In genomic region chr14:12199956-12200950, GRCm38 (mm10) we compare ENCODE assay signal across 12 mouse cellular contexts.
DNase-seq lines count a peak whose midpoint lies in the region; ATAC-seq and TF ChIP-seq lines count a peak whose summit lies in the region.
"Had no signal": no experiment of that assay in that cellular context is flagged by ENCODE, and none has a peak within 500 bp of the region (broad histone marks: within the 10 kb centered on the region; RNA-seq: fewer than 3 reads in every experiment).

No protein-coding gene starts in this region.

- H3K9ac ChIP-seq in hindbrain, embryonic 12.5 days, result no peak overlapping the region
- H3K9ac ChIP-seq: limb, embryonic 15.5 days had no signal

- 64% methylated on average over 13 of the region's 13 CpGs for WGBS in hindbrain, embryonic 12.5 days

- in situ Hi-C loops in Patski (cut with MboI; ENCODE audit: low pct_unique_long_range_greater_than_20kb), result loop anchor here (10.0 kb wide), 1 partner anchor 335 kb away; no protein-coding TSS in a partner anchor

- H3K27ac ChIP-seq in hindbrain, embryonic 12.5 days, result peak overlapping the region; percentile 83
- H3K27ac ChIP-seq: limb, embryonic 15.5 days had no signal

- CTCF ChIA-PET in Patski (lab: Charles Lee), result interaction anchor here (0.7 to 1.2 kb wide), 3 partner anchors 8 to 43 kb away, joined by 3 to 5 read pairs (median 5); no protein-coding TSS in a partner anchor

- no peak overlapping the region for H3K4me2 ChIP-seq in hindbrain, embryonic 12.5 days (replicated peaks)
- H3K4me2 ChIP-seq: limb, embryonic 15.5 days had no signal

- H3K9me3 ChIP-seq in hindbrain, embryonic 12.5 days (replicated peaks), result no peaks in the 10 kb centered on the region
- H3K9me3 ChIP-seq: limb, embryonic 15.5 days; megakaryocyte, embryonic 14.5 days had no signal

- POLR2A ChIA-PET in Patski (lab: Charles Lee), result interaction anchor here (0.6 kb wide), 1 partner anchor 29 kb away, joined by 6 read pairs; no protein-coding TSS in a partner anchor

- DNase-seq in Patski (ENCODE audit: low read depth, low spot score) (no peak), MN1 (ENCODE audit: low spot score) (no peak)
- peak; percentile 14 to 27 for DNase-seq in cerebellum, adult 18-20 months
- peak; percentile 29 to 52 for DNase-seq in kidney, postnatal 25 days
- DNase-seq in ovary, postnatal 10 days (ENCODE audit: low spot score), result no peak
- DNase-seq: adrenal gland, postnatal 14 days; thymus, adult 18-20 months had no signal

- TF ChIP-seq CTCF in Patski (IDR thresholded peaks at IDR 0.05), result no peak

- no peak overlapping the region for H3K4me3 ChIP-seq in hindbrain, embryonic 12.5 days
- H3K4me3 ChIP-seq: limb, embryonic 15.5 days; megakaryocyte, embryonic 14.5 days had no signal

- no peaks in the 10 kb centered on the region for H3K36me3 ChIP-seq in hindbrain, embryonic 12.5 days
- H3K36me3 ChIP-seq: limb, embryonic 15.5 days had no signal

- no peaks in the 10 kb centered on the region for H3K27me3 ChIP-seq in Patski
- H3K27me3 ChIP-seq in hindbrain, embryonic 12.5 days, result no peaks in the 10 kb centered on the region
- H3K27me3 ChIP-seq: limb, embryonic 15.5 days; megakaryocyte, embryonic 14.5 days had no signal

- H3K4me1 ChIP-seq in hindbrain, embryonic 12.5 days, result peaks cover 22% of the 10 kb centered on the region
- H3K4me1 ChIP-seq: limb, embryonic 15.5 days; megakaryocyte, embryonic 14.5 days had no signal

- peak; percentile 14 for ATAC-seq in Patski
- peak; percentile 77 for ATAC-seq in hindbrain, embryonic 12.5 days (ENCODE audit: low FRiP score)
- ATAC-seq in megakaryocyte progenitor cell, adult 5-6 weeks (replicated peaks; ENCODE audit: poor library complexity), result no peak
- ATAC-seq: intestine, embryonic 16.5 days had no signal

Comparison
In these comparisons a context has a peak if more than half of its experiments do, and no peak if none do; other contexts are left out.
1. DNase-seq: peak in cerebellum, adult 18-20 months (2 of 2) and kidney, postnatal 25 days (2 of 2); none in Patski (single experiment), ovary, postnatal 10 days (single experiment) and MN1 (single experiment).